Mouse (Mus musculus) cortical plate, adult 2 months (tissue): ENCODE results near the gene Tek.

Experiments used
- CTCF ChIP-seq: fragments of 200-500 bp; IDR thresholded peaks from 2 replicates; pipeline ENCODE4 v1.5.1; 2011; ENCODE audit warnings: mild to moderate bottlenecking, control low read depth, low read length; ENCODE audit not compliant: insufficient read depth; ENCODE audit errors: extremely low read depth
- POLR2A ChIP-seq: fragments of 200-500 bp; IDR thresholded peaks from 2 replicates; pipeline ENCODE4 v1.6.1; 2011; ENCODE audit warnings: mild to moderate bottlenecking, low read length, control low read depth; ENCODE audit not compliant: insufficient read depth; ENCODE audit errors: extremely low read depth

DNA sequence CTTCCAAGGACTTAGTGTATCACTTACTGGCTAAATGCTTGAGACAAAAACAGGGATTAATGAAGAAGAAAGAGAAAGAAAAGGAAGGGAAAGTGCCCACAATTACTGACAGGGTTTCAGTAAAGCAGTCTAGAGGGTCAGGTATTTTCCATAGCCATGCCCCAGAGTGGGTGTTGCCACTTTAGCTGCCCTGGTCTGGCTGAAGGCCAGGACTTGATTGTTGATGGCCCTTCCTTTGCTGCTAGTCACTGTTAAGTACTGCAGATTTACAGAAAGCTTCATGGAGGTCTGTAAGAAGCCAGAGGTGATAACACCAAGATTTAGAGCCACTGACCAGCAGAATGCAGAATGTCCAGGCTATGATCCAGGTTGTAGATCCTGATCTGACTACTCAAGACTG is 6.4 kb upstream of the Tek start:
- no peak for TF ChIP-seq CTCF
- TF ChIP-seq POLR2A, result no peak
